Mouse (Mus musculus) frontal cortex, postnatal 14 days (tissue): ENCODE measurements around the gene Slc51a.

Source experiments
- DNase-seq, 2 experiments: peaks; one replicate each; pipeline ENCODE4 v3.0.0; 2022; ENCODE audit warnings: low spot score in 2 of 2

Gene Slc51a

DNA sequence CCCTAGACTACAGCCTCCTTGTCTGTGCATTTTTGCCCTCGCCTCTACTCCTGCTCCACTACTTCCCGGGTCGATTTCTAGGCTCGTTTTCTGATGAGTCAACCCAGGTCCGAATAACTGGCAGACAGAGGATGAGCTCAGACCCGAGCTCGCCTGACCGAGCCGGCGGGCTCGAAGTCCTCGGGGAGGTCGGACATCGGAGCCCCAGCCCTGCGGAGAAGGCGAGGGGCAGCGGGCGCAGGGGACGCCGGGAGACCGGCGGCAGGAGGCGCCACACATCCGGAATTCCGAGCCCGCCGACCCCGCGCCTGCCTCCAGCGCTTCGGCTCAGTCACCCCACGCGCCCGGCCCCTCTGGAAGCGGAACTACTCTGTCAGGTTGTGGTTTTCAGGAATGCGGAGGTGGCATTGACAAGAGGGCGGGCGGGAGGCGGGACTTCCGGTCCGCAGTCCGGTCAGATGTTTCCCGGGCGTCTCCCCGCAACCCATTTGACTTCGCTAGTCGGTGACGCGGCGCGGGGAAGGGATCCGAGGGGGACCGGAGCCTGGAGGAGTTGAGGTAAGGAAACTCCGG lies 57.1 kb downstream of the Slc51a start, which contains the start of gene Pcyt1a:
Gene Pcyt1a (plus strand): TSS at position 448 of the 573 bp plus-strand sequence.
- peak; percentile 81 to 85 for DNase-seq

DNA sequence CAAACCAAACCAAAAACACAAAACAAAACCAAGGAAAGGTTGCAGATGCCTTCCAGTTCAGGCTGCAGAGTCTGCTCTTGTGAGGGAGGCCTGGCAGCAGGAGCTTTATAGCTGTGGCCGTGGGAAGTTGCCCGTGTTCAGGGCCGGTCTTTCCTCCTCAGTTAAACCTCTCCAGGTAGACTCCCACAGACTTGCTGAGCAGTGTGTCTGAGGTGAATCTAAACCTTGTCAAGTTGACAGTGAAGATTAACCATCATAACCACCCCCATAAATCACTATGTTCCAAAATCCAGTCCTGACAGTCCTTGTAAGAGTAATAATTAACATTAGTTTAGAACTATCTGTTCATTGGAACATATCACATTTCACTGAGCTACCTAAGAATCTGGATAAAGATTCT lies 60.2 kb downstream of the Slc51a start:
- DNase-seq: no peak
